Mouse (Mus musculus): ENCODE measurements around the gene Pkdrej. TPM values are rescaled to one million over a fixed set of nuclear protein-coding genes. Genes with fewer than 3 reads are reported as not detected.
"Not testable (repeated sequence)": the region's sequence is repeated elsewhere in the genome, so short reads cannot be mapped to it uniquely, and the experiment has no call there.

The Pkdrej gene
- total RNA-seq, 2 experiments from 2014 or later, result 0.11 to 0.28 TPM

DNA sequence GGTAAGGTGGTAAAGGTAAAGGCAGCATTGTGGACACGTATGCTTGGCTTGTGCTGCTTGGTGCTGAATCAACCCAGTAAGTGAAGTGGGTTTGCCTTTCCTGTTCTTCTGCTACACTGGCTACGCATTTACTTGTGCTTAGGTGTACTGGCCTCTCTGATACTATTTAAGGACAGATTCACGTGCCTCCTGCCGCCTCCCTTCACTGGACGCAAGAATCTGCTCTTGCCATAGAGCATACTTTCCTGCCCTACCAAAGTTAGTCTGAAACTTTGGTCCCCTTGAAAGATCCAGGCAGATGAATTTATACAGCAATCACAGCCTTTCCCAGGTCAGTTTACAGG is 11.1 kb downstream of the Pkdrej start:
- no peak for DNase-seq

DNA sequence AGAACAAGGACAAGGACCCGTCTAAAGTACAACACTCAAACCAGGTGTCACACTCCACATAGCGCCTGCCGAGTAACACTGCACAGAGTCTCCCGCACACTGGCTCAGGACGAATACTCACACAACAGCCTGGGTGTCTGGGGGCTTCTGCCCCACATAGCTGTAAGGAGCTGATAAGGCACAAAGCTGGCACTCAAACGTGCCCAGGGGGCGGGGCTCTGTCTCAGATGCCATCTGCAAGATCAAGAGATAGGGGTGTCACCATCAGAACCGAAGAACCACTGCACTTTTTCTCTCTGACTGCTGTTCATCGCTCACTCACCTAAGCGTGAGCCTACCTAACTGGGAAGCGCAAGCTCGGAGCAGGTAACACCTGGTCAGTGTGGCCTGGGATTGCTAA is 12.4 kb downstream of the Pkdrej start:
- DNase-seq, result no peak

DNA sequence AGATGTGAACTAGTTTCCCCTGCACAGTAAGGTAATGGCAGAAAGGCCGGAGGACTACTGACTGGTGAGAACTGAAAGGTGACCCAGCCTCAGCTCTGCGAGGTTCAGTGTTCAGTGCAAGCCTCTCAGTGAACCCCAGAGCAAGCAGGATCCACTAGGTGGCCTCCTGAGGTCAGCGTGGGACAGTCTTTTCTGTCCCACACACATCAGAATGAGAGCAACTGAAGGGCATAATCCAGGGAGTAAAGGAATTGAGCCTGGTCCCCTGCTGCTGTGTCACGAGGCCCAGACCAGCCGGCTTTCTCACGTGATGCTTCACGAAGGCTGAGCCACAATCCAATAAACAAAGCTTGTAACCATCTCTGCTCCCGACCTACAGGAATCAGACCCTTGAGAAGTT is 13.1 kb downstream of the Pkdrej start:
- DNase-seq, result no peak

DNA sequence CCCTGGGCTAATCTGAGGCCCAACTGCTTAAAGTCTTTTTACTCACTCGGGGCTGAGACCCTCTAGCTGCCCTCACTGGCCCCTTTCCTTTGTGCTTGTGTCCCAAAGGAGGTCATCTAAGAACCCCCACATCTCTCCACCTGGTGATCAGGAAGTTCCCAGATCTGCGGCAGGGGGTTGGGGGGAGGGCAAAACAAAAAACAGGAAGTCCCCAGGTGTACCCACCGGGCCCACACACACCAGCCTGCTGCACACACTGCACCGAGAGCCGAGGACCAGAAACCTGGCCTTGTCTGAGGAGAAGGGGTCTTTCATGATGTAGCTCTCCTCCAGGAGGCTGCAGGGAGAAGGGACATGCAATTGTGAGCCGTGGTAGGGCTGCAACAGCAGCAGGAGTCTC is 13.5 kb downstream of the Pkdrej start:
- DNase-seq, result no peak

DNA sequence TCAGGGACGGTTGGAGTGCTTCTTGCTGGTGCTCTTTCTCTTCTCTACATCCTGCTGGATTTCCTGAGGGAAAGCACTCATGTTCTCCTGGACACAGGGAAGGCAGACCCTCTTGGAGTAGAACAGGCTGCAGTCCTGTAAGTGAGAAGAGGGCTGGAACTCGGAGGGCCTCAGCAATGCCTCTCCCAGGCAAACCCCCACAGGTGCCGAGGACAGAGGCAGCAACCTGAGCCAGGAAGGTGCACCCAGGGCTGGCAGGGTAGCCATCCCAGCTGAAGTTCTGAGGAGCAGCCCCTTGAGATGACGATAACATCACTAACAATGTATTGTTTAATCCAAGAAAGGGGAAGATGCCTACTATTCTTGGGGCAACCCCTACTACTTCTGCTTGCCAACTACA is 14.1 kb downstream of the Pkdrej start:
- DNase-seq, result no peak

DNA sequence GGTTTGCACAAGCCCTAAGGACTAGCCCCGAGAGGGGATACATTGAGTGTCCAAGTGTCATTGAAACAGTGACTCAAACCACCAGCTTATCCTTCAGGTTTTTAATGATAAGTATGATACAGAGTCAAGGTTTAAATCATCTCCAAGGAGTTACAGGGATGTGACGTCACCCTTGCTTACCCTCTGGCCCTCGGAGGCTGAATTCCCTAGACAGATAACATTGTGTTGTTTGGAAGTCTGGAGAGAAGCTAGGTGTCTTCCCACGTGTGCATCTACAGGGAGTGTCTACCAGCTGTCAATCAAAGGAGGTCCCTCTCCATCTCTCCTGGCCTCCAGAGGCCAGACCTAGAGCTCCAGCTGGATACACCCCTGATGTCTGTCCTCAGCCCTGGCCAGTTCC is 14.6 kb downstream of the Pkdrej start:
- DNase-seq, result no peak

DNA sequence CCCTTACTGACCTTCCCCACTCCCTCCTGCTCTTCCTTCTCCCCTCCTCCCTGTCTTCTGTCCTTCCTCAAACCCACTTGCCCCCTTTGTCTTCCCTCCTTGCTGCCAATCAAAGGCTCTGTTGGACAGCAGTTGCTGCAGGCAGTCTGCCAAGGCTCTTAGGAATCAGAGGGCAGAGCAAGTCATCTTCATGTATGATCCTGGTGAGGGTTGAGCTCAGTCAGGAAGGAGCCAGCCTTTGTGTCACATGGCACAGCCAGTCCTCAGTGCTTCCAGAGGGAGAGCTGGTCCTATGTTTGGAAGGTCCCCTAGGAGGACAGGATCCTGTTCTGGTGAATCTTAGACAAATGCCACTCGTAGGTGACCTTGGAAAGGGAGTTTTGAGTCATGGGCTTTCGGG is 18.6 kb downstream of the Pkdrej start:
- no peak for DNase-seq

DNA sequence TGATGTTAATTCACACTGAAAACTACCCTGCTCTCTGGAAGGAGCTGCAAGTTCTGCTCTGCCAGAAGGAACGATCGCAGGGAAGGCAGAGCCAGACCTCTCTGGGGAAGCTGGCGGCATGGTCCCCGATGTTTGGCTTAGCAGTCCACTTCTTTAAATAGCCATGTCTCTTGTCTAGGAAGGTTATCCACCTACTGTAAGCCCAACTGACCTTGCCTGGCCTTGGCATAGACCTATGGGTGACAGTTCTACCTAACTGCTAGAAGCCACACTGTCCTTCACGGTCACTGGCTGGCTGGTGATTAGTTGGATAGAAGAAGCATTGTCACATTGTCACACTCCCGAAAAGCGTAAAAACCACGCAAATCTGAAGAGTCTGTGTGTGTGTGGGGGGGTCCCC is 22.9 kb downstream of the Pkdrej start:
- DNase-seq, result peak; percentile 39

DNA sequence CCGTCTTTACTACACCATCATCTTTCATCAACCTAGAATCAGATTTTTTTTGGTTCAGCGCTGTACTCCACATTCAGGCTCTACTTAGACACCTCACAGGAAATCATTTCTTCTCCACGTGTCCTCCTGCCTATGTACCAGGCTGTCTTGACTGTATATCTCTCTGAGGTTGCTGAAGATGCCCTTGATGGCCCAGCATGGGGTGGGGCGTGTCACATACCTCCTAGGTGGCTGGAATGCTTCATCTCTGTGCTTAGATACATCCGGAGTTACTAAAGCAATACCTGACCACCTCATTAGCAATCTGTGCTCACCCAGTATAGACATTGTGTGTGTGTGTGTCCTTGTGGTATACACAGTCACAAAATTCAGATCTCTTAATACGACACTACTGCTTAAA is 26.0 kb downstream of the Pkdrej start:
- DNase-seq, result no peak

DNA sequence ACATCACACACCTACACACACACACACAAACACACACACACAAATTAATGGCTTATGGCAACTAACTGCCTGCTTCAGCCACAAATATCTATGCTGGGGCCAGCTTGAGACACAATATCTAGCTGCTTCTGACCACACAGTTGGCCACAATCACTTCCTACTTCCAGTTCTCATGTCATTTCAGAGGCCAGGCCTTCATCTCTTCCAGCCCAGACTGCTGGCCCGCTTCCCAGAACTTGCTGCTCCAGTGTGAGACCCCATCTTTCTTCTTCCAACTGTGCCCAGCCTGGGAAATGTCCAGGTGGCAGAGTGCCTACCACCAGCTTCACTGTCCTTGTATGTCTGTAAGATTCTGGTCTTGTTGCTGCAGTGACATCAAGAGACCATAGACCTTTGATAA is 28.7 kb downstream of the Pkdrej start:
- no peak for DNase-seq

DNA sequence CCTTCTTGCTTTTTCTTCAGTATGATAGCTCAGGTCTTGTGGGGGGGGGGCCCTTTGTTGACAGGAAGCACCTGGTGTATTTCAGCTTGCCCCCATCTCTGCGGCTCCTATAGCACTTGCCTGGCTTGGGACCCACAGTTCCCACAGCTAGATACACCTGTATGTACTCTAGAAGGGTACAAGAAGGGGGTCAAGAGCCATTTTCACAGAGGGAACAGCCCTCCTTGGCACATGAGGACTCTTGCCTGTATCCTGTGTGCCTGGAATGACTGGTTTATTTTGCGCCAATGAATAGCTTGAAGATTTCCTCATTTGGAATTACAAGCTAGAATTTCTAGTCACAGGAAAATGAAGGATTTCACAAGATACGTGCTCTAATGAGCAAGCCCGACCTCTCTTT is 30.1 kb downstream of the Pkdrej start:
- DNase-seq, result no peak

DNA sequence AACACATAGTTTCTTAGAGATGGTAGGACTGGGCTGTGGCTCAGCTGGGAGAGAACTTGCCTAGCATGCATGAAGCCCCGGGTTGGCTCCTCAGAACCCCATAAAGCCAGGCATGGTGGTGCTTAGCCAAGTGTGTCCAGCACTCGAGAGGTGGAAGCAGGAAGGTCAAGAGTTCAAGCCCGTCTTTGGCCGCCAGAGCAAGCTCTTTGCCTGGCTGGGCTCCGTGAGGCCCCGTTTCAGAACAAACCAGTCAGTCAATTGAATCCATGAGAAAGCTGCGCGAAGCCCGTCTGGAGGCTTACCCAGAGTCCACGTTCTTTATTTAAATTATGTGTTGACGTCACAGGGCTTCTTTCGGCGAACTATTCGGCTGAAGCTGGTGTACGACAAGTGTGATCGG is 32.9 kb downstream of the Pkdrej start:
- no peak for DNase-seq

DNA sequence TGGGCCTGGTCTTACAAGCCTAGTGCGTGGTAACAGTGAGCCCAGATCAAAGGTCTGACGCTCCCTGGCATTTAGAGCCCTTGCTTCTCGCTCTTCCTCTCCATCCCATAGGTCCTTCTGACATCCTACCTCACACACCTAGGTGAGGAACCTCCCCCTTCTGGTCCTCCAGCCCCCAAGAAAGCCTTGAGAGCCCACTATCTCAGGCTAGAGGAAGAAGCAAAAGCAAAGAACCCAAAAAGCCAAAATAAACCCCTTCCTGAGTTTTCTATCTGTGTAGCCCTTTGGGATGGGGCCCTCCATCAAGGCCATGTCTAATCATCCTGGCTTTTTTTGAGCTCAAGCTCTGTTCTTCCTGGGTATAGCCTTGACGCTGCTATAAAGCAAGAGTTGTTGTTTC is 33.5 kb downstream of the Pkdrej start:
- no peak for DNase-seq

DNA sequence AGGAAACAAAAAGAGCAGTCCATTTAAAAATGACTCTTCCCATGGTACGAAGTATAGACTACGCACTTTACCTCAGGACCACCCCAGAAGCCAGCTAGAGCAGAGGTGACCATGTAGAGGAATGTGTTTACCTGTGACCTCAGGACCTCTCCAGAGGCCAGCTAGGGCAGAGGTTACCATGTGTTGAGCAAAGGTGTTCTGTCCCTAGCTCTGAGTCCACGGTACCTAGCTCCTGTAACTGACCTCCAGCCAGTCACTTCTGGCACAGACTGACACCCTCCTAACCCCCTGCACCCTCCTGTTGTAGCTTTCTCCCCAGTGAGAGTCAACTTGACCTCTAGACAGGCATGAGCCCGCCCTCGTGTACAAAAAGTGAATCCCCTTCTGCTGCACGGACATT is 34.1 kb downstream of the Pkdrej start:
- no peak for DNase-seq

DNA sequence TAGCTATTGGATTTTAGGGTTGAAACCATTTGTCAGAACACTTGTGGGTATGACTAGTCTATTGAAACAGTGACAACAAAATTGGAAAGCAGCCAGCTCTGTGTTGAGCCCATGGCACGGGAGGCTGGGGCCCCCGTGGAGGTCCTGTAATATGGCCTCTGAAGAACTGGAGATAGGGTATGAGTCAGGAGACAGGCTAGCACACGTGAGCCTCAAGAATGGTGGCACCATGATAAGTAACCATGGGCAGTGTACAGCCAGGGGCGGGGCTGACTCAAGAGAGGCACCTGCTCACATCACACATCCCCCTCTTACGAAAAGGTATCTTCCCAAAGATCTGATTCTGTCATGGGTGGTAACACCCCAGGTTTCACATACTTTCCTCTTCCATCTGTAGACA is 34.8 kb downstream of the Pkdrej start:
- no peak for DNase-seq

DNA sequence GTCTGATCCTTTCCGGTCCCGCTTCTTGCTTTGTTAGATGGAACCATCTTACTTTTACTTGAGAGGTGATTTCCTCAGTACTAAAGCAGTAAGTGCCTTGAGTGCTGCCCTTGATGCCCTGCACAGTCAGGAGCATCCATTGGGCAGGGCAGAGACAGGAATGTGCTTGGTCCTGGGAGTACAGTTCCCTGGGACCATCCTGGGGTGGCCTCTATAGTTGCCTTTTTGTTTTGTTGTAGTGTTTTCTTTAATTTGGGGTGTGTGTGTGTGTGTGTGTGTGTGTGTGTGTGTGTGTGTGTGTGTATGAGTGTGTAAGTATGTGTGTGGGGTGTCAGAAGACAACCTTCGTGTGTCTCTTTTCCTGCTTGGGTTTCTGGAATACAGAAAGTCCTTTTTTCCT is 37.2 kb downstream of the Pkdrej start:
- no peak for DNase-seq

DNA sequence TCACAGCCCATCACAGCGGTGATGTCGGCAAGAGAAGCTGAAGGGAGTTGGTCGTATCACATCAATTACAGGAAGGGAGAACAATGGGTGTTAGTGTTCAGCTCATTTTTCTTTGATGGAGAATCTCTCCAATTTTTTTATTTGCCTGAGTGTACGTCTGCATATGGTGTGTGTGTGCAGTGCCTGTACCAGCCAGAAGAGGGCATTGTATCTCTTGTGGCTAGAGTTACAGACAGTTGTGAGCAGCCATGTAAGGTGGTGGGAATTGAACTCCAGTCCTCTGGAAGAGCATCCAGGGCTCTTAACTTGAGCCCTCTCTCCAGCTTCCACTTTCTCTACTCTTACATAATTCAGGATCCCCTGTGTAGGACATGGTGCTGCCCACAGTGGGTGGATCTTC is 38.4 kb downstream of the Pkdrej start:
- DNase-seq, result no peak

DNA sequence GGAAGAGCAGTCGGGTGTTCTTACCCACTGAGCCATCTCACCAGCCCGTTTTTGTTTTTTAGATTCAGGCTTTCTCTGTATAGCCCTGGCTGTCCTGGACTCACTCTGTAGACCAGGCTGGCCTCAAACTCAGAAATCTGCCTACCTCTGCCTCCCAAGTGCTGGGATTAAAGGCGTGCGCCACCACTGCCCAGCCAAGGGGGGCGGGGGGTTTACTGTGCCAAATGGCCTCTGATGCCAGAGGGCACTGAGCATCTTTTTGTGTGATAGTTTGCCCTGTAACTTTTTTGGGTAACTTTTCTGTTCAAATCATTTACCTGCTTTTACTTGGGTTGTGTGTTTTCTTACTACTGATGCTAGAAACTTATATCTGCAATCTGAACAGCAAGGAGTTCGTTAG is 42.6 kb downstream of the Pkdrej start:
- not testable (repeated sequence) for DNase-seq

DNA sequence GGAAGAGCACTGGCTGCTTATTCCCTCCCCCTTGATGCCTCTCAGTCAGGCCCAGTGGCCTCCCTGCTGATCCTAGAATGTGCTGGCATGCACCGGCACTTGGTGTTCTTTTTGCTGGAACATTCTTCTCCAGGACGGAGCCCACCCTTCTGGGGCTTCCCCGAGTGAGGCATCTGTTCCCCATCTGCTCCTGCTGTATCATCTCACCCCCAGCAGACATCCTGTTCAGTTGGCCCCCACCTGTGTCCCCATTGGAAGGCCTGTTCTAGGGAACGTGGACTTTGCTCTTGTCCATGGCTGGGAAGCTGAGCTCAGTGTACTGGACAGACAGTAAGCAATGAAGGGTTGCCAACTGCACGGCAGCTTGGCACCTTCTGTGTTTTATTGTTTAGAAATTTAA is 44.8 kb downstream of the Pkdrej start:
- peak; percentile 8 for DNase-seq

DNA sequence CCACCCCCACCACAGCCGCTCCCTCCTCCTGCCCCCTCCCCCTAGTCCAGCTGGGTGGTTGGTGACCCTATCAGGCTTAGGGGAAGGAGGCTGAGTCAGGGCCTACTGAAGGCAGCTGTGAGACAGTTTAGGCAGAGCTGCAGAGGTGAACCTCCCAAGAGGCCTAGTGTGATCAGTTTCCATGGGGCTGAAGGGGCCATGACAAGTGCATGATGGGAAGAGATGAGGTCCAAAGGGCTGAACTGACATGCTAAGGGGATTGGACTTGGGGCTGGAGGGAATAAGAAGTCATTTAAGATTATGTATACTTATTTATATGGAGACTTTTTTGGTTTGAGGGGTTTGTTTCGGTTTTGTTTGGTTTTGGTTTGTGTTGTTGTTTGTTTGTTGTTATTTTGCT is 45.3 kb downstream of the Pkdrej start:
- DNase-seq, result no peak

DNA sequence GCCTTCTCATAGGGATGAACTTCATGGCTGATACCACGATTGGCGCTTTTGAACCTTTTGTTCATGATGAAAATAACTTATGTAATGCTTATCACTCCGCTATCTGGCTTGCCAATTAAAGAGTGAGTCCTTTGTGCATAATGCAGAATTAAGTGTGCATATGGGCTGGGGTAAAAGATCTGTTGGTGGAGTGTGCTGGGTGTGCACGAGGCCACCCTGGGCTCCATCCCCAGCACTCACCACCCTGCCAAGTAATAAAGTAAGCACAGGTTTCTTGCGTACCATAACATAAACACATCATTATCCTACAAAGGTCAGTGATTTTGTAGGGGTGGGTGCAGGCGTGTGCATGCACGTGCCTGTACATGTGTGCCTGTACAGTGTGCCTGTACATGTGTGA is 46.5 kb downstream of the Pkdrej start:
- DNase-seq, result no peak

DNA sequence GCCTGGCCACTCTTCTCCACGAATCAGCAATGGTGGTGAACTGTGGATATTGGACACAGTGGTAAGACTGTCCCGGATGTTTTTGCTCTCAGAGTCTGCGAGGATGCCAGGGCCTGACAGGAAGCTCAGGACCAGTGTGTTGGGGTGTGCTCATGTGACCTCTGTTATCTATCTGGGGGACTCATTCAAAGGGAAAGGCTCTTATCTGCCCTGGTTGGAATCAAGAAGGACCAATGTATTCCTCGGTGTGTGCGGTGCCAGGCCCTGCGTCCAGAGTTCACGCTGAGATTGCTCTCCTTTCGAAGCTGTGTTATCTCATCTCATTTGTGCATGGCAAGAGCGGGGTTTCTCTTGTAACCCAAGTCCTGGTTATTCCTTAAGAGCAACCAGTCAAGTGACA is 47.1 kb downstream of the Pkdrej start:
- DNase-seq, result no peak

DNA sequence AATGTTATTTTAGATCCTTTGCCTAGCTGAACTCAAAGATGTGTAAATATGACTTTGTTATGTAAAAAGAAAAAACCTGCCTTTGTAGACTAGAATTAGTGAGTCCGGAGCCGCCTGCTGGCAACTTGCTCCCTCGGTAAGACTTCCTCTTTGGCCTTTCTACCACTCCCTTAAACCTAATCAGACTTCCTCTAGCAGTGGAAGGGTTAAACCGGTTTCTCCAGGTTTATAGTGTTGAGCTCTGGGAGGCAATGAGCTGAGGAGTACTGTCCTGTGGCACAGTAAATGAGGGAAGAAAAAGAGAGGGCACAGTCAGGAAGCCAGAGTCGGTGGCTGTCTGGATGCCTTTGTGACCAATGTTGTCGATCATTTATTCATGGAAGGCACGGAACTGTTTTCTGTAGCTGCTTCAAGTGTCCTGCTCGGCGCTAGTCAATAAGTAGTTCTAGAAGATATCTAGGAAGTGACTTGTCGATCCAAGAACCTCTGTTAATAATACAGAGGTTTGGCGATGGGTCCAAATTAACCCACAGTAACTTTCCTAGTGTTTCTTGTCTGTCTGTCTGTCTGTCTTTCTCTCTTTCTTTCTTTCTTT is 49.3 kb downstream of the Pkdrej start:
- DNase-seq, result no peak

DNA sequence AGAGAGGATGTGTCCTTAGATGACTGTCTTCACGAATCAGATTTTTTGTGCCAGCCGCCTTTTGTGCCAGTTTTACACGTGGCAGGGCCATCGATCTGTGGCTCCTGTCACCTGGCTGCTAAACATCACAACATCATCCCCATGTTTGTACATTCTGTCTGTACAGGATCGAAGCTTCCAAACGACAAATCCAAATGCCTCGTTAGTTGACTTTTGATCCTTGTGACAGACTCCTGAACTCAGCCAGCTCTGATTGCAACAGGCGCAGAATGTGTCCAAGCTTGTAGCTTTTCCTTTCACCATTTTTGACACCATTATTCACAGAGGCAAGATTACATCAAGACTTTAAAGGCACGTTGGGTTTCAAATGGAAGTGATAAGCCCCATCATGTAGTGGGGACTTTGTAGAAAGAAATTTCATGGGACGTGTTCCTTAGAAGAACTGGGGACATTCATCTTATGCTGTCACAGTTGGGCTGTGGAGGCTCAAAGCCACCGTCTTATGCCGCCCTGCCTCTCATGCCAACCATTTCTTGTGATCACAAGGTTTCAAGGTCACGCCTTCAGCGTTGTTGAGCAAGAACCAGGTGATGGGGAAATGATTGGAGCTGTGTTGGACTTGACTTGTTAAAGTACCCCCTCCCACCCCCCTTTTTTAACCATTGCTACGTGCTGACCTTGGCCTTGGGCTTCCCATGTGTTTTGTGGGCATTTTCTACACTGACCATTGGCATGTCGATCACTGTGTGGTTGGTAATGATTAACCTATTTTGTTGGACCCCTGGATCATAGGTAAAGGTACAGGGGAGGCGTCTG is 50.0 kb downstream of the Pkdrej start:
- DNase-seq, result no peak

DNA sequence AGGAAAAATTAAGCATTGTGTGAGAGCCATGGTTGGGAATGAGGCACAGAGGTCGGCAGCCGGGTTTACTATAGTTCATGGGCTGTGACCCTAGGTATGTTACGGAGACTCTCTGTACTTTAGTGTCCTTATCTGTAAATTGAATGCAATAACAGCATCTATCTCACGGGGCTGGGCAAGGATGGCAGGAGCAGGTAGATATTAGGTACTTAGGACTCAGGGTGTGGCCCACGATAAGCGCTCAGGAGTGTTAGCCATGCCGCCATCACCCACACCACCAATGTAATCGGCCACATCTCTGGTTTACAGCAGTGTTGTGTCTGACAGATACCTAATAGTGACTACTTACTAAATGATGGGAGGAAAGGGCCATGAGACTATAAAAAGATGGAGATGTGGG is 52.5 kb downstream of the Pkdrej start:
- no peak for DNase-seq

Measured in gastrocnemius, postnatal 25 days (tissue).